Mouse (Mus musculus): Measurements from ENCODE around the gene Ifitm1.

The Ifitm1 gene

DNA sequence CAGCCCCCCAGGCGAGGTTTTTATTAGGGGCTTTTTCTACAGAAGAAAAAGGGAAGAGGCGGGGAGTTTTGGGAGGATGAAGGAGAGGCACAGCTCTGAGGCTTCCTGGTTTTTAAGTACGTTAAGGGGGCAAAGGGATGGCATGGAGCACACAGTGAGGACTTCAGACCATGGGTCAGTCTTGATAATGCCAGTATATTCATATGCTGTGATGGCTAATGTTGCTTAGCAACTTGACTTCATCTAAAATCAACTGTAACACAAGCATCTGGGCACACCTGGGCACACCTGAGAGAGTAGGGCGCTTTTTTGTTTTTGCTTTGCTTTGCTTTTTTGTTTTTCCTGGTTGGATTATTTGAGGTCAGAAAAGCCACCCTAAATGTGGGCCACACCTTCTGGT is at the start of gene Ifitm1:
Gene Ifitm1 (plus strand): TSS at position 301 of the 400 bp plus-strand sequence.
- no peak for DNase-seq (ENCODE audit: low read depth)

DNA sequence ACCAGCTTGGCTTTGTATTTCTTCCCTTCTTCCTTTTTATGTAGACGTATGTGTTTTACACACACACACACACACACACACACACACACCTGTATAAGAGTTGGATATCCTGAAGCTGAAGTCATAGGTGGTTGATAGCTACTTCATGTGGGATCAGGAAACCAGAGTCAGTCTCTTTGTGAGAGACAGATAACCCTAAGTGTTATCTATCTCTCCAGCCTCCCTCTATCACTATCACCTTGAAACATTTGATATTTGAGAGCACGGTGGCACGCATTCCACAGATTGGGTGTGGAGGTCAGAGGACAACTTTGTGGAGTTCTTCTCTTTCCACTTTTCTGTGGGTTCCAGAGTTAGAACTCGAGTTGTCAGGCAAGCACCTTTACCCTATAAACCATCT is 47.1 kb upstream of the Ifitm1 start:
- DNase-seq (ENCODE audit: low read depth), result no peak

DNA sequence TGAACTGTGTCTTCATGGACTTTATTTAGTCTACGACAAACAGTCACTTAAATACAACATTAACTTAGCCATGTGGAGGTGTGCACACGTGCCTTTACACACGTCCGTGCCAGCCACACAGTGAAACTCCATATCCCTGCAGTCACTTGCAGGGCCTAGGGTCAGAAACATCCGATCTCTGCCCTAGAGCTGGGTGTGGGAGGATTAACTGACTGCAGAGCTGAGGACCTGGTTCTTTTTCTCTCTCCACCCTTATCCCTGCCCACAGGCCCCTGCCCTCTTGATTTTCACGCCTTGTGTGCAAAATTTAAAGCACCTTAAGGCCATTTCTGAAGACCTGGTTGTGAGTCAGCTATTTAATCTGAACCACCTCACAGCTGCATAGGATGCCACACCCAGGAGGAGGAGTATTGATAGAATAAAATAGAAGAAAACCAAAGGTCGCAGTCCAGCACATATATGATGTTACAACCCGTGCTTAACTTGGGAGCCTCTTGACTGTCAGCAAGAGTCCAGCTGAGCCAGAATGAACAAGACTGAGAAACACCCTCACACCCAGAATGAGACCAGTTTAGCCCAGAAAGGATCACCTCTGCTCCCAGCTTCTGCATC is 46.5 kb upstream of the Ifitm1 start, which contains the start of gene Nlrp6:
Gene Nlrp6 (plus strand): TSS at position 485 of the 612 bp plus-strand sequence.
- no peak for DNase-seq (ENCODE audit: low read depth)

DNA sequence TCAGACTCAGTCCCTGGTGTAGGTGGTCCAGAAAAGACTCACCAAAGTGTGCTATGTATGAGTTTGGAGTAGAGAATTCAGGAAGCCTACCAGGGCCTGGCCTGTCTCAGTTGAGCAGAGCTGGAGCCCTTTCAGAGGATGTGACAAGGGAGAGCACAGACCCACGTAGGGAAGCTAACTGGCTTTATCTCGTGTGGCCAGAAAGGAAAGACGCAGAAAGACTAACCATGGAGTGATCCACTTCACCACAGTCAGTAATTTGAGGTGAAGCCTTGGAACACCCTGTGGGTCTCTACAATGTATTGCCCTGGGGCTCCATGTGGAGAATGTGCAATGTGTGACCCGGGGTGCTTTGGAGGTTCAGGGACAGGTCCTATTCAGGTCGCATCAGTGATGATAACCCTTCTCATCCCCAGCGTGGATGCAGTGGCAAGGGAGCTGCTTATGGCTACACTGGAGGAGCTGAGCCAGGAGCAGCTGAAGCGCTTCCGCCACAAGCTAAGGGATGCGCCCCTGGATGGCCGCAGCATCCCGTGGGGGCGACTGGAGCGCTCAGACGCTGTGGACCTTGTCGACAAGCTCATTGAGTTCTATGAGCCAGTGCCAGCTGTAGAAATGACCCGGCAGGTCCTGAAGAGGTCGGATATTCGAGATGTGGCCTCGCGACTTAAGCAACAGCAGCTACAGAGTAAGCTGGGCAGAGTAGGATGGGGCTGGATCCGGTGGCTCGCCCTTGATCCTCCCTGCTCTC is 45.6 kb upstream of the Ifitm1 start:
- DNase-seq (ENCODE audit: low read depth), result no peak

DNA sequence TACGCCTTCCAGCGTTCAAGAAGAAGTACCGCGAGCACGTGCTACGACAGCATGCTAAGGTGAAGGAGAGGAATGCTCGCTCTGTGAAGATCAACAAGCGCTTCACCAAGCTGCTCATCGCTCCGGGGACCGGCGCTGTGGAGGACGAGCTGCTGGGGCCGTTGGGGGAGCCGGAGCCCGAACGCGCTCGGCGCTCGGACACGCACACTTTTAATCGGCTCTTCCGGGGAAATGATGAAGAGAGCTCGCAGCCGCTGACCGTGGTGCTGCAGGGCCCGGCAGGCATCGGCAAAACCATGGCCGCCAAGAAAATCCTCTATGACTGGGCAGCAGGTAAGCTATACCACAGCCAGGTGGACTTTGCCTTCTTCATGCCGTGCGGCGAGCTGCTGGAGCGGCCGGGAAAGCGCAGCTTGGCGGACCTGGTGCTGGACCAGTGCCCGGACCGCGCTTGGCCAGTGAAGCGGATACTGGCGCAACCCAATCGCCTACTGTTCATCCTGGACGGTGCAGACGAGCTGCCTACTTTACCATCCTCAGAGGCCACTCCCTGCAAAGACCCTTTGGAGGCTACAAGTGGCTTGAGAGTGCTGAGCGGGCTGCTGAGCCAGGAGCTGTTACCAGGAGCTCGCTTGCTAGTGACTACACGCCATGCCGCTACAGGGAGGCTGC is 44.5 kb upstream of the Ifitm1 start:
- DNase-seq (ENCODE audit: low read depth), result no peak

DNA sequence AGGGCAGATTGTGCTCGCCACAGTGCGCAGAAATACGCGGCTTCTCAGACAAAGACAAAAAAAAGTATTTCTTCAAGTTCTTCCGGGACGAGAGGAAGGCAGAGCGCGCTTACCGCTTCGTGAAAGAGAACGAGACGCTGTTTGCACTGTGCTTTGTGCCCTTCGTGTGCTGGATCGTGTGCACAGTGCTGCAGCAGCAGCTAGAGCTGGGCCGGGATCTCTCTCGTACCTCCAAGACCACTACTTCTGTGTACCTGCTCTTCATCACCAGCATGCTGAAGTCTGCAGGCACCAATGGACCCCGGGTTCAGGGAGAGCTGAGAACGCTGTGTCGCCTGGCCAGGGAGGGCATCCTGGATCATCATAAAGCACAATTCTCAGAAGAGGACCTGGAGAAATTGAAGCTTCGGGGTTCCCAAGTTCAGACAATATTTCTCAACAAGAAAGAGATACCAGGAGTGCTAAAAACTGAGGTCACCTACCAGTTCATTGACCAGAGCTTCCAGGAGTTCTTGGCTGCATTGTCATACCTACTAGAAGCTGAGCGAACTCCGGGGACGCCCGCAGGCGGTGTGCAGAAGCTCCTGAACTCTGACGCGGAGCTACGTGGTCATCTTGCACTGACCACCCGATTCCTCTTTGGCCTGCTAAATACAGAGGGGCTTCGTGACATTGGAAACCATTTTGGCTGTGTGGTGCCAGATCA is 43.8 kb upstream of the Ifitm1 start:
- no peak for DNase-seq (ENCODE audit: low read depth)

DNA sequence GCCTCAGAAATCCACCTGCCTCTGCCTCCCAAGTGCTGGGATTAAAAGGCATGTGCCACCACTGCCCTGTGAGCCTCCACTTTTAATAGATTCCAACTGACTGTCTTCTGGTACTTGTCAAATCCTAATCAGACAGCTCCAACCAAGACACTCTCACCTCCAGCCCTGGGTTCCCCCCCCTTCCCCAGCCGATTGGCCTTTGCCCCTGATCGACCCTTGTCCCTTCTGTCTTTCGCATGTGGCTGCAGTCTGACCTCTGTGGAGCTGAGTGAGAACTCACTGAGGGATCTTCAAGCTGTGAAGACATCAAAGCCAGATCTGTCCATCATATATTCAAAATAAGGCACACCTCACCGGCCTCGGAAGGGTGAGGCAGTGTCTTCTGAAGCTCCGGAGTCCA is 39.8 kb upstream of the Ifitm1 start:
- no peak for DNase-seq (ENCODE audit: low read depth)

DNA sequence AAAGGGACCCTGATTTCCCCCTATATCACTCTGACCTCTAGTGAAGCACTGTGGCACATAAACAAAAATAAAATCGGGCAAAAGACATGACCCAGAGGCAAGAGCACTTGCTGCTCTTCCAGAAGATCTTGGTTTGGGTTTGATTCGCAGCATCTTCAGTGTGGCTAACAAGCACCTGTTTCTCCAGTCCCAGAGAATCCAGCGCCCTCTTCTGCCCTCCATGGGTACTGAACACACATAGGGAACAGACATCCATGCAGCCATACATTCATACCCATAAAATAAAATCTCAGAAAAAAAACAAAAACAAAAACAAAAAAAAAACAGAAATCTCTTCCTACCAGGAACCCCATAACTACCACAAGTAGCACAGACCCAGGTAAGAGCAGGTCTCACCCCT is 28.6 kb upstream of the Ifitm1 start:
- peak; percentile 25 for DNase-seq (ENCODE audit: low read depth)

DNA sequence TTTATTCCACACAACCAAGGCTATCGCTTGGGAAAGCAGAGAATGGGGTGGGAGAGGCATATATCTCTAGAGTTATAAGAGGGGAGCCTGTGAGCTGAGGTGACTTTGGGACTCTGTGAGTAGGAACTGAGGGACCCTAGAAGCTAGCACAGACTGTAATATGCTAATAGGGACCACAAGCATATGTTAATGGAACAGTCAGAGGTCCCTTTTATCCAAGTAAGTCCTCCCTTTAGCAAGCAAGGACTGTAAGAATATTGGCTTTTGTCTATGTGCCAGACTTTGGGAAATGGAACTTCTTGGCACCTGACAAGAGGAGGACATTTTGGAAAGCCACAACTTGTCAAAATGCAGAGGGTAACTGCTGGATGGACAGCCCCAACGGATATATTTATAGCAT is 28.1 kb upstream of the Ifitm1 start:
- DNase-seq (ENCODE audit: low read depth), result no peak

DNA sequence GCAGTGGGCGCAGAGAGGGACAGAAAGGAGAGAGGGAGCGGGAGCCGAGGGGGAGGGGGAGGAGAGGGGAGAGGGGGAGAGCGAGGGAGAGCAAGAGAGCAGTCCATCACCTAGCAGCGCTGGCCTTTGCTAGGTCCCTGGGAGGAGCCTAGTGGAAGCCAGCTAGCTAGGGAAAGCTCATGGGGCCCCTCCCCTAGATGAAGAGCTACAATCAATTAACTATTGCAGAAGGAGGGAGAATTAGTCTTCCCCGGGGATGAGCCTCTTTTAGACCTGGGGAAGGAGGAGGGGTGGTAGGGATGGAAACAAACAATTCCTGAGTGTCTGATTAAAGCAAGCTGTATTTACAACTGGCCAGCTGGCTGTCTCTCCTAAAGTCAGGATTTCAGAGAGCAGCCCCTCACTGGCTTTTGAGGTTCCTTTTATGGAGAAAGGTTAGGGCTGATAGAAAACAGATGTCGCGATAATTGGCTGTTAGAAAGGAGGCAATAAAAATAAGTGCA is 27.3 kb upstream of the Ifitm1 start:
- DNase-seq (ENCODE audit: low read depth), result no peak

DNA sequence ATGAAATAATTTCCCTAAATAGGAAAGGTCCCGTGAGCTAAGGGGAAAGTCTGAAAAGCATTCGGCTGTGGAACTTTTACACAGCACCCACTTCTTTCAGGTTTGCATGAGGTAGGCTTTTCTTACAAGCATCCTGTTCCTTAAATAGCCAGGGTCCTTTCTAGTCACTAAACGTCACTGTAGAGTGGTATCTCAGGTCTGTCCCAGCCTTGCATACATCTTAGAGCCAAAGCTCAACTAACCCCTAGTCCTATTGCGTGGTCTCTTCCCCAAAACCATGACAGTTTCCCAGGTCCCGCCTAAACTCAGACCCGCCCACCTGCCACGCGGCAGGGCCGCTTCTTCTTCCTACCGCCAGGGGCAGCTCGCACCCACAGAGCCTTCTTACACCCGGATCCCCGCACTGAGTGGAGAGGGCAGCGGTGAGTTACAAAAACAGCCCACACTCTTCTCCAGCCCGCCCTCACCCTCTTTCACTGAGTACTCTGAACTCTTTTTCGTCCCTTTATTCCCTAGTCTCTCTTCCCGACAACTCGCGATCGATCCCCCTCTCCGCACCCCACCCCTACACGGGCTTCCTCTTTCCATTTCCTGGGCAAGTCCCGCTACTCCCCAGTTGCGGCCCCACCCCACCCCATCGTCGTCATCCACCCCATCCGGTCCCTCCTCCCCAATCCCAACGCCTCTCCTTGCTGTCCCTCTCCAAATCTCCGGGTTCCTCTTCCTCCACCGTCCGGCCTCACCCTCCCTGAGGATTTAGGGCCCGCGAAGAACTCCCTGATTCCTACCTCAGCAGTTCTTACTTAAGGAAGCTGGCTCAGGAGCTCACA is 25.6 kb upstream of the Ifitm1 start, which contains the start of gene Pgghg:
Gene Pgghg (plus strand): TSS at position 170 of the 830 bp plus-strand sequence.
- DNase-seq (ENCODE audit: low read depth), result peak; percentile 71

DNA sequence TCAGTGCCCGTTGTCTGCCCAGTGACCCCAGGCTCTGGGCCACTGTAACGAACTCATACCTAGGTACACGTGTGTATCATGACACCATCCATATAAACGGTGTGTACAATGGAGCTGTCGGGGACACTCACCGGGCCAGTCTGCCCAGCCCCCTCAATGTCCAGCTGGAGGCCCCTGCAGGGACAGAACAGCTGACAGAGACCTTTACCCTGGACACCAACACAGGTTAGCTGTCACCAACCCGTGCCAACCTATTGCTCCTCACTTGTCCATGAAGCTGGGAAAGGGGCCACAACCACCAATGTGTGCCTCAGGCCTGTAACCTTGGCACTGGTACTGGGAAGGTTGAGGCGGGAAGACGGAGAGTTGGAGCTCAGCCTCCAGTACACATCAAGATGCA is 24.7 kb upstream of the Ifitm1 start:
- DNase-seq (ENCODE audit: low read depth), result no peak

DNA sequence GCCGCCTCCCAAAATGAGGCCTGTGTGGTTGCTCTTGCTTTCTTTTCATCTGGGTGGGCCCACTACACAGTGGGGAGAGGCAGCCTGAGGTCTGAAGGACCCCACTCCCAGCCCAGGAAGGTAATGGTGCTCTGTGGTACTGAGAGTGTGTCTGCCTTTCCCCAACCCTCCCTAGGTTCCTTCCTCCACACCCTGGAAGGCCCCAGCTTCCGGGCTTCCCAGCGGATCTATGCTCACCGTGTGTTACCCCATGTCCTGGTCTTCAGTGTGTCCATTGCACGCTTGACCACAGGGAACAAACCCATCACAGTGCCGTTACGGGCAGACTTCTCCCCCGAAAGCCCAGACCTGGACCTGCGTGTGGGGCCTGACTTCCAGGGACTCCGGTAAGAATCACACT is 24.2 kb upstream of the Ifitm1 start:
- no peak for DNase-seq (ENCODE audit: low read depth)

DNA sequence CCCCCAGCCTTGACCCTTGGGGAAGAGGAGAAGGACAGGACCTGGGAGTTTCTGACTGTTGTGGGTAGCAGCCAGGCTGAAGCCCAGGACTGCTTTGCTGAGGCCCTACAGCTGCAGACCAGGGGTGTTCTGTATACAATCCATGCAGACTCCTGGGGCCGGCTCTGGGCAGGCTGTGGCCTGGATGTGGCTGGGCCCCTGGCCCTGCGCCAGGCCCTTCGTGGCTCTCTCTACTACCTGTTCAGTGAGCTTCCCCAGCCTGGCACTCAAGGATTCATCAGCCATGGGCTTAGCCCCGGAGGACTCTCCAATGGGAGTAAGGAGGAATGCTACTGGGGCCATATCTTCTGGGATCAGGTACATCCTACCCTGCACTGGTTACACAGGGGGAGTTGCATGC is 23.7 kb upstream of the Ifitm1 start:
- no peak for DNase-seq (ENCODE audit: low read depth)

DNA sequence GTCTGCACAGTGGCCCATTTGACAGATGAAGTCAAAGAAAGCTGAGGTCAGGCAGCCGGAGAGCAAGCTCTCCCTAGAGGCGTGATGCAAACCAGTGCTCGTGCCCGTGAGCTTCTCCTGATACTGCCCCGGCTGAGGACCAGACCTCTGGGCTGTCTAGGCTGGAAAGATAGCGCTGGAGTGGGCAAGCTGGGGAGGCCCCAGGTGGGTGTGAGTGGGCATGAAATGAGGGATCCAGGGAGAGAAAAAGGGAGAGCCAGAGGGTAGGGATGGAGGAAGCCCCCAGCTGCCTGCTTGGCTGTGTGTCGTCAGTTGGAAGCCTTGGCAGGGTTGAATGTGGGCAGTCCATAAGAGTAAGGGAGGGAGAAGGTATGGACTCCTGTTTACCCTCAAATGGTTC is 22.8 kb upstream of the Ifitm1 start:
- no peak for DNase-seq (ENCODE audit: low read depth)

DNA sequence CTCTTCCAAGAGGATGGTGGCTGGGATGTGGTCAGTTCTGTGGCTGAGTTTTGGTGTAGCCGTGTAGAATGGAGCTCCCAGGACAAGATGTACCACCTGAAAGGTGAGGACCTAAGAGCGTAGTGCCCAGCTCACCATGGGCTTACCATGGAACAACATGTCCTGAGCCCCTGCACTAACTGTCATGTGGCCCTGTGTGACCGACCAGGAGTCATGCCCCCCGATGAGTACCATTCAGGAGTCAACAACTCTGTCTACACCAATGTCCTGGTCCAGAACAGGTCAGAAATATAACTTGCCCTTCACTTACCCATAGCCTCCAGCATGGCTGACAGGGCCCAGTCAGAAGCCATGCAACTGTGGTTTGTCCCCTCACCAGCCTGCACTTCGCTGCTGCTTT is 21.8 kb upstream of the Ifitm1 start:
- no peak for DNase-seq (ENCODE audit: low read depth)

DNA sequence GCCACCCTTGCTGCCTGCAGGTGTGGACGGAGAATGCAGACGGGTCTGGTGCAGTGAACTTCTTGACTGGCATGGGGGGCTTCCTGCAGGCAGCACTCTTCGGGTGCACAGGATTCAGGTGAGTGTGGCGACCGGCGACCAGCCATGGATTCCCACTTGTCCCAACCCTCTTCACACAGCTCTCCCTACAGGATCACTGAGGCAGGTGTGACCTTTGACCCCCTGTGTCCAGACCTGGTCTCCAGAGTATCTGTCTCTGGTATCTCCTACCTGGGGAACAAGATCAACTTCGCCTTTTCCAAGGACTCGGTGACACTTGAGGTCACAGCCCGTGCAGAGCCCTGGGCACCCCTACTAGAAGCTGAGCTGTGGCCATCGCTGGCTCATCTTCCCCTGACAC is 20.7 kb upstream of the Ifitm1 start:
- DNase-seq (ENCODE audit: low read depth), result no peak

DNA sequence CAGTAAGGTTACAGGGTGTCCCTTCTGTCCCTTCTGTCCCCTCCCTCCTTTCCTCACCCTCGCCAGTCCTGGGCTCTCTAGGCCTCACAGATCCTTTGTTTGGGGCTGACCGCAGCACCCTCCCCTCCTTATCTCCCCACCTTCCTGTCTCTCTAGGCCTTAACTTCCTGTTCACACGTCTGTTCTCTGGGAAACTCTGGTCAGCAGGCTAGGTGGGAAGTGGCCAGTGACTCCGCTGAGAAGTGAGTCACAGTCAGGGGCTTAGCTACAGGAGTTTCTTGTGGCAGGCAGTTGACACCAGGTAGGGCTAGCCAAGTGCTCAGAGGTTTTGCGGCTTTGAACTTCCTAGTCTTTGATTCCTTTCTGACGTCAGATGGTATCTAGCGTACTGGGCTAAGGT is 20.0 kb upstream of the Ifitm1 start:
- no peak for DNase-seq (ENCODE audit: low read depth)

DNA sequence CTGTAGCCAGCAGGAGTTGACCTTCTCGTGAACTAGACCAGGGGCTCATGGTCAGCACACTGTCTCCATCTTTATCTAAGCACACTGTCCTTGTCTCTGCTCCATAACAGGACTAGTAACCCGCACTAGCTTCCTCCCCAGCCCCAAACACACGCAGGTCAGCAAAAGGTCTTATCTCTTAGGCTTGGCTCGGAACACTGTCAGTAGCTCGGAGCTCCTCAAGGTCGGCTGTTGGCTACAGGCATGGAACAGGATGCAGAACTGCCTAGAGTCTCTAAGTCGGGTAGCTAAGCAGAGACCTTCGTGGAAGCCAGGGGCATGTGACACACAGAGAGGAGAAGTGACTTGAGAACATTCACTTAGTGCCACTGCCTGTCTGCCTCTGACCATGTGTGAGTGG is 18.9 kb upstream of the Ifitm1 start:
- DNase-seq (ENCODE audit: low read depth), result no peak

DNA sequence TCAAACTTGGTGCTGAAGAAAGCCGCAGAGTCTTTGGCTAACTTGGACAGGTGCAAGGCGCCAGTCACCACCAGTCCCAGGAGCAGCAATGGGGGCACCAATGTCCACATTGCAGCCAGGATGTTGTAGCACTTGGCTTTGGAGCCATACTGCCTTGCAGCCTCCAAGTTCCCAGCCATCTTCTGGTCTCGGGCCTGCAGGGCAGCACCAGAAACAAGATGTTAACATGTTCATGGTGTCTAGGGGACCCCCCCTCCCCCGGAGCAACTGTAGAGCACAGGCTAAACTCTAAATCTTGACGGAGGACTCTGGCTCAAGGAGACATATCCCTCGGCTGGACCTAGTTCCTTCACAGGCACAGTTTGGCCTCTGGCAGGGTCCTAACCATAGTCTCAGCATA is 17.8 kb upstream of the Ifitm1 start:
- DNase-seq (ENCODE audit: low read depth), result no peak

DNA sequence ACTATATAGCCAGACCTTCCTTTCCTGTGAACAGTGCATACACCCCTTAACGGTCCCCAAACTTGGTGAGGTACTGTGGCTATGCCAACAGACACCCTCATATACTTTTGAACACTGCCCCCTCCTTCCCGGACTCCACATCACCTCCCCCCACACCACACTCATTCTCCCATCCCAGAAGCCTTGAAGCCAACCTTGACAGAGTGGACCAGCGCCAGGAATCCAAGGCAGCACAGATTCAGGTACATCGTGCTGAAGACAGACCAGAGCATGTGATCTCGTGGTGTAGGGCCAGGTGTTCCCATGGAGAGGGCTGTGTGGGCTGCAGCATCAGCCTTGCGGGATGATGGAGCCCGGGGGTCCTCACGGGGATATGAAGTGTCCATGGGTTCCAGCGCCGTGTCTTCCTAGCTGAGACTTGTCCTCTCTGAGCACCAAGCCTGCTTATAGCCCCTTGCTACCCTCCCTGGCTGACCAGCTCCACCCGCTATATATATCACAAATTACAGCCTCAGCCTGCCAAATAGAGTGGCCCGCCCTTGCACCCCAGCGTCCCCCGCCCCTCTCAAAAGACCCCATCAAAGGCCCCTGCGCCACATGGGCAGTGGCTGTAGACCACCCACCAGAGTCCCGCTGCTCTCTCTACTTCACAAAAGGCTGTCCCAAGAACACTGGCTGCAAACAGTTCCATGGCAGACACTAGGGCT is 17.0 kb upstream of the Ifitm1 start, which contains the start of gene Ifitm5:
Gene Ifitm5 (minus strand): TSS at position 468 of the 707 bp plus-strand sequence.
- DNase-seq (ENCODE audit: low read depth), result no peak
